Mouse (Mus musculus): ENCODE data around the gene Fbxw15. TPM values are rescaled to one million over a fixed set of nuclear protein-coding genes. Genes with fewer than 3 reads are reported as not detected.

Gene Fbxw15
- polyA plus RNA-seq, 1 experiment = not detected

DNA sequence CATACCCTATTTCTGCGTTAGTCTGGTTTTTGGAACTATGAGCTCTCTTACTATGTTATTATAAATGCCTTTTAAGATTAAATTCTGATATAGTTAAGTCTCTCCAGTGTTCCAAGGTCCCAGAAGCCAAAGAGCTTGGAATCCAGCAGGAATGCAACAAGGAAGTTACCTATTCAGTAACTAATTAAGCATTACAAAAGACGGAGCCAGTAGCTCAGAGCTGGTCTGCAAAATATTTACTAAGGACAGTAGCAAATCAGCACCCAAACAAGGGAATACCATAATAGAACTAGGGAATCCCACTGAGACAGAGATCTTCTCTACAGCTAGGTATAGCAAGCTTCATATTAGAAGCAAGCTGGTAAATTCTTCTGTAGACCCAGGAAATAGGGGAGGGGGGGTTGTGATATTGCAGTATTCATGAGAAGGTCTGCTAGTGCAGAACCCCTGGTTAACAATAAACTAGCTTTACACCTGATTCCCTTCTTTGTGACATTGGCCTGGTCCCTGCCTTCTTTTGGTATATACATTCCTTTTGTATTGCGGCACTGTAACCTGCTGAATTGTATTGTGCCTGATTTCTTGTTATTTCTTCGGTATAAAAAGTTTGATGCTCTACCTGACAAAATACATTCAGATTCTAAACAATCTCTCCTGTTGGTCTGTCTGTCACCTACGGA, 44.5 kb downstream of the Fbxw15 start:
- Histone ChIP-seq H3K36me3 (ENCODE audit: control insufficient read depth, insufficient read depth, low read length) (no peaks in the 10 kb centered on the region), H3K4me3 (ENCODE audit: extremely low read depth, insufficient read depth, insufficient read length) (no peak overlapping the region), H3K27me3 (ENCODE audit: control insufficient read depth, insufficient read depth, low read length) (no peaks in the 10 kb centered on the region), H3K4me1 (ENCODE audit: control insufficient read depth, insufficient read depth, insufficient read length) (no peaks in the 10 kb centered on the region), H3K27ac (ENCODE audit: insufficient read depth, low read length) (no peak overlapping the region)
- 88% methylated on average over 5 of the region's 5 CpGs for WGBS
- TF ChIP-seq POLR2A (IDR thresholded peaks at IDR 0.05; ENCODE audit: low read depth, low read length) (no peak), CTCF (IDR thresholded peaks at IDR 0.05; ENCODE audit: extremely low read depth, insufficient read depth, insufficient read length, insufficient replicate concordance) (no peak)
- DNase-seq (ENCODE audit: low read depth in 1 of 2, low spot score in 2 of 2) = no peak

Other genes starting within 250 kb of the Fbxw15 start
- gene Fbxw28, start 228.6 kb downstream of the Fbxw15 start, polyA plus RNA-seq (2012; rRNA removed) = not detected in 2 replicates
- not detected in 2 replicates for gene Fbxw22, start 164.0 kb downstream of the Fbxw15 start, polyA plus RNA-seq (2012; rRNA removed)
- gene Fbxw16, start 119.1 kb downstream of the Fbxw15 start, polyA plus RNA-seq (2012; rRNA removed) = not detected in 2 replicates
- gene Fbxw19, start 72.4 kb downstream of the Fbxw15 start, polyA plus RNA-seq (2012; rRNA removed) = not detected in 2 replicates
- gene Fbxw24, start 57.8 kb upstream of the Fbxw15 start, polyA plus RNA-seq (2012; rRNA removed) = not detected in 2 replicates
- gene Fbxw25, start 96.4 kb upstream of the Fbxw15 start, polyA plus RNA-seq (2012; rRNA removed) = not detected in 2 replicates
- not detected in 2 replicates for gene Fbxw18, start 134.4 kb upstream of the Fbxw15 start, polyA plus RNA-seq (2012; rRNA removed)
- not detected in 2 replicates for gene Fbxw26, start 177.8 kb upstream of the Fbxw15 start, polyA plus RNA-seq (2012; rRNA removed)
- gene Fbxw27, start 222.4 kb upstream of the Fbxw15 start, polyA plus RNA-seq (2012; rRNA removed) = not detected in 2 replicates
- not detected in 2 replicates for gene Spink8, start 244.0 kb upstream of the Fbxw15 start, polyA plus RNA-seq (2012; rRNA removed)